28 mouse cellular contexts compared by ENCODE assay signal in the genomic region with DNA sequence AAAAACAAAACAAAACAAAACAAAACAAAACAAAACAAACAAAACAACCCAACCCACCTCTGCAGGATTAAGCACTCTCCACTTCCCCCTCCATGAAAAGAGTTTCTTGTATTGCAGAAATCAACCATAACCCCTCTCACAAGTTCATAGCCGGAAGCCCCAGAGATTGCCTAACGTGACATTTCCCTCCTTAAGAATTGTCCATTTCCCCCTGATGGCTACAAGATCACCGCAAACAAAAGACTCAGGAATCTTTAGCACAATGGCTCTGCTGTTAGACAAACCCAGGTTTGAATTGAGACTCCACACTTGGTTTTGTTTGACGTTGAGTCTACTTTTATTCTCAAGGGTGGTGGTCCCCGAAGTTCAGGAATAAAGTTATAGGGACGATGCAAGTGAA.
A peak's percentile ranks its signal among the peaks of the same experiment; 100 is the strongest.
DNase-seq lines count a peak whose midpoint lies in the region; ATAC-seq lines count a peak whose summit lies in the region.
"Had no signal": no experiment of that assay in that cellular context is flagged by ENCODE, and none has a peak within 500 bp of the region (broad histone marks: within the 10 kb centered on the region; RNA-seq: fewer than 3 reads in every experiment).

No protein-coding gene starts in this region.

- H3K27me3 ChIP-seq in forebrain, embryonic 10.5 days (ENCODE audit: poor library complexity, severe bottlenecking): no peaks in the 10 kb centered on the region
- H3K27me3 ChIP-seq in forebrain, embryonic 12.5 days: 0 out of 2 replicates have a peak, but pooled peaks cover 7% of the 10 kb centered on the region
- no peaks in the 10 kb centered on the region for H3K27me3 ChIP-seq in limb, embryonic 11.5 days (ENCODE audit: control insufficient read depth, insufficient read depth, low read length)
- no peaks in the 10 kb centered on the region for H3K27me3 ChIP-seq in limb, embryonic 10.5 days (ENCODE audit: low read depth, poor library complexity, severe bottlenecking)
- H3K27me3 ChIP-seq: CH12.LX; embryonic facial prominence, embryonic 13.5 days; embryonic facial prominence, embryonic 15.5 days had no signal

- DNase-seq in forebrain, embryonic 10.5 days (ENCODE audit: extremely low spot score, low spot score): peak; percentile 9
- peak; percentile 15 for DNase-seq in limb, embryonic 11.5 days (ENCODE audit: low spot score)
- DNase-seq in limb, embryonic 10.5 days (ENCODE audit: low spot score): no peak
- DNase-seq in ES-CJ7 (ENCODE audit: low read depth, low spot score) (peak; percentile 42), R1 (ENCODE audit: low read depth, low spot score) (peak; percentile 70)
- DNase-seq in adrenal gland, postnatal 10 days: no peak
- DNase-seq in thymus, postnatal 36 days: no peak
- DNase-seq: adrenal gland, adult 8-10 months; adrenal gland, postnatal 25 days; B cell, adult 2 months; cerebellum, adult 11 months; cerebellum, adult 18-20 months; cerebellum, adult 8-10 months; cerebellum, adult 9-11 months; cerebellum, postnatal 14 days; cerebellum, postnatal 36 days; embryo, embryonic 11 days had no signal

- H3K27ac ChIP-seq in forebrain, embryonic 10.5 days: no peak overlapping the region
- no peak overlapping the region for H3K27ac ChIP-seq in forebrain, embryonic 12.5 days
- H3K27ac ChIP-seq in limb, embryonic 11.5 days (replicated peaks; ENCODE audit: low read depth, low read length): no peak overlapping the region
- H3K27ac ChIP-seq in limb, embryonic 10.5 days: no peak overlapping the region
- H3K27ac ChIP-seq: embryonic facial prominence, embryonic 13.5 days; embryonic facial prominence, embryonic 15.5 days had no signal

- H3K4me2 ChIP-seq in forebrain, embryonic 12.5 days: no peak overlapping the region
- no peak overlapping the region for H3K4me2 ChIP-seq in limb, embryonic 11.5 days (ENCODE audit: low read depth, severe bottlenecking)
- H3K4me2 ChIP-seq: embryonic facial prominence, embryonic 13.5 days; embryonic facial prominence, embryonic 15.5 days had no signal

- no peak overlapping the region for H3K9ac ChIP-seq in forebrain, embryonic 12.5 days
- no peak overlapping the region for H3K9ac ChIP-seq in limb, embryonic 11.5 days (ENCODE audit: low read length)
- H3K9ac ChIP-seq: embryonic facial prominence, embryonic 13.5 days; embryonic facial prominence, embryonic 15.5 days had no signal

- peaks cover 7% of the 10 kb centered on the region for H3K4me1 ChIP-seq in forebrain, embryonic 10.5 days
- no peaks in the 10 kb centered on the region for H3K4me1 ChIP-seq in forebrain, embryonic 12.5 days
- H3K4me1 ChIP-seq in limb, embryonic 11.5 days (ENCODE audit: control insufficient read depth, insufficient read depth, low read length): no peaks in the 10 kb centered on the region
- 0 out of 2 replicates have a peak, but pooled peaks cover 12% of the 10 kb centered on the region for H3K4me1 ChIP-seq in limb, embryonic 10.5 days
- H3K4me1 ChIP-seq: embryonic facial prominence, embryonic 13.5 days had no signal

- H3K4me3 ChIP-seq in forebrain, embryonic 10.5 days: no peak overlapping the region
- no peak overlapping the region for H3K4me3 ChIP-seq in forebrain, embryonic 12.5 days (replicated peaks)
- no peak overlapping the region for H3K4me3 ChIP-seq in limb, embryonic 11.5 days (ENCODE audit: low read depth, low read length)
- no peak overlapping the region for H3K4me3 ChIP-seq in limb, embryonic 10.5 days
- H3K4me3 ChIP-seq: embryonic facial prominence, embryonic 13.5 days; embryonic facial prominence, embryonic 15.5 days; erythroblast, embryonic 14.5 days had no signal

- WGBS in forebrain, embryonic 10.5 days: 76% methylated on average over 6 of the region's 6 CpGs
- 59% methylated on average over 6 of the region's 6 CpGs for WGBS in forebrain, embryonic 12.5 days
- WGBS in limb, embryonic 11.5 days: 87% methylated on average over 6 of the region's 6 CpGs
- WGBS in limb, embryonic 10.5 days: 87% methylated on average over 6 of the region's 6 CpGs

- no peaks in the 10 kb centered on the region for H3K36me3 ChIP-seq in forebrain, embryonic 10.5 days (replicated peaks)
- H3K36me3 ChIP-seq in forebrain, embryonic 12.5 days (replicated peaks): no peaks in the 10 kb centered on the region
- no peaks in the 10 kb centered on the region for H3K36me3 ChIP-seq in limb, embryonic 11.5 days (ENCODE audit: control insufficient read depth, insufficient read depth, low read length)
- no peaks in the 10 kb centered on the region for H3K36me3 ChIP-seq in limb, embryonic 10.5 days
- H3K36me3 ChIP-seq: embryonic facial prominence, embryonic 13.5 days; embryonic facial prominence, embryonic 15.5 days; G1E had no signal

- no peak for ATAC-seq in forebrain, embryonic 12.5 days (ENCODE audit: low FRiP score)
- no peak for ATAC-seq in limb, embryonic 11.5 days (ENCODE audit: insufficient number of reproducible peaks, low FRiP score, low TSS enrichment, low read depth)
- ATAC-seq: activated CD4-positive, CD25-positive, alpha-beta regulatory T cell, adult 4 months; CD4-positive, CD25-positive, alpha-beta regulatory T cell, adult 4 months; forebrain, embryonic 14.5 days; forebrain, embryonic 16.5 days; Patski had no signal

- no peaks in the 10 kb centered on the region; the same call in 1 of the 2 replicates for H3K9me3 ChIP-seq in forebrain, embryonic 10.5 days
- H3K9me3 ChIP-seq in forebrain, embryonic 12.5 days: 0 out of 2 replicates have a peak, but pooled peaks cover 3% of the 10 kb centered on the region
- no peaks in the 10 kb centered on the region for H3K9me3 ChIP-seq in limb, embryonic 11.5 days (ENCODE audit: control insufficient read depth, low read length)
- H3K9me3 ChIP-seq in limb, embryonic 10.5 days (replicated peaks): no peaks in the 10 kb centered on the region
- H3K9me3 ChIP-seq: embryonic facial prominence, embryonic 13.5 days; embryonic facial prominence, embryonic 15.5 days had no signal

Comparison
In these comparisons a context has a peak if more than half of its experiments do, and no peak if none do; other contexts are left out.
1. DNase-seq: peak in forebrain, embryonic 10.5 days (single experiment), limb, embryonic 11.5 days (single experiment), ES-CJ7 (single experiment) and R1 (single experiment); none in limb, embryonic 10.5 days (single experiment), adrenal gland, postnatal 10 days (single experiment) and thymus, postnatal 36 days (0 of 2).